Mouse (Mus musculus): Measurements from ENCODE around the gene Utp14b.
A peak's percentile ranks its signal among the peaks of the same experiment; 100 is the strongest.

Gene Utp14b

GRCm38 (mm10) chr1:78657671-78658440, at the start of gene Utp14b, which contains the start of gene Acsl3:
TSS of gene Utp14b (plus strand) at chr1:78658038.
TSS of gene Acsl3 (plus strand) at chr1:78657825.
- peak; percentile 96 for ATAC-seq (ENCODE audit: insufficient number of reproducible peaks, low FRiP score, low TSS enrichment)

GRCm38 (mm10) chr1:78609134-78609907, 48.5 kb upstream of the Utp14b start:
- no peak for ATAC-seq (ENCODE audit: insufficient number of reproducible peaks, low FRiP score, low TSS enrichment)

- ATAC-seq (ENCODE audit: insufficient number of reproducible peaks, low FRiP score, low TSS enrichment), result no peak
Measured at GRCm38 (mm10) chr1:78611039-78611438, 46.8 kb upstream of the Utp14b start.

GRCm38 (mm10) chr1:78612959-78613358, 44.9 kb upstream of the Utp14b start:
- no peak for ATAC-seq (ENCODE audit: insufficient number of reproducible peaks, low FRiP score, low TSS enrichment)

- ATAC-seq (ENCODE audit: insufficient number of reproducible peaks, low FRiP score, low TSS enrichment), result no peak
Measured at GRCm38 (mm10) chr1:78624352-78624751, 33.5 kb upstream of the Utp14b start.

GRCm38 (mm10) chr1:78634486-78634885, 23.4 kb upstream of the Utp14b start:
- ATAC-seq (ENCODE audit: insufficient number of reproducible peaks, low FRiP score, low TSS enrichment), result no peak

GRCm38 (mm10) chr1:78640871-78641270, 17.0 kb upstream of the Utp14b start:
- no peak for ATAC-seq (ENCODE audit: insufficient number of reproducible peaks, low FRiP score, low TSS enrichment)

- no peak for ATAC-seq (ENCODE audit: insufficient number of reproducible peaks, low FRiP score, low TSS enrichment)
Measured at GRCm38 (mm10) chr1:78641791-78642190, 16.0 kb upstream of the Utp14b start.

- no peak for ATAC-seq (ENCODE audit: insufficient number of reproducible peaks, low FRiP score, low TSS enrichment)
Measured at GRCm38 (mm10) chr1:78642197-78642596, 15.6 kb upstream of the Utp14b start.

- no peak for ATAC-seq (ENCODE audit: insufficient number of reproducible peaks, low FRiP score, low TSS enrichment)
Measured at GRCm38 (mm10) chr1:78647317-78647885, 10.4 kb upstream of the Utp14b start.

- no peak for ATAC-seq (ENCODE audit: insufficient number of reproducible peaks, low FRiP score, low TSS enrichment)
Measured at GRCm38 (mm10) chr1:78649269-78650061, 8.4 kb upstream of the Utp14b start.

- no peak for ATAC-seq (ENCODE audit: insufficient number of reproducible peaks, low FRiP score, low TSS enrichment)
Measured at GRCm38 (mm10) chr1:78656472-78656871, 1.4 kb upstream of the Utp14b start.

- ATAC-seq (ENCODE audit: insufficient number of reproducible peaks, low FRiP score, low TSS enrichment), result no peak
Measured at GRCm38 (mm10) chr1:78657021-78657629, 713 bp upstream of the Utp14b start.

GRCm38 (mm10) chr1:78658441-78659269, 817 bp downstream of the Utp14b start:
- ATAC-seq (ENCODE audit: insufficient number of reproducible peaks, low FRiP score, low TSS enrichment), result peak; percentile 6; the same call in 1 of the 2 replicates

GRCm38 (mm10) chr1:78659270-78659823, 1.5 kb downstream of the Utp14b start:
- no peak for ATAC-seq (ENCODE audit: insufficient number of reproducible peaks, low FRiP score, low TSS enrichment)

- no peak for ATAC-seq (ENCODE audit: insufficient number of reproducible peaks, low FRiP score, low TSS enrichment)
Measured at GRCm38 (mm10) chr1:78664326-78664725, 6.5 kb downstream of the Utp14b start.

- ATAC-seq (ENCODE audit: insufficient number of reproducible peaks, low FRiP score, low TSS enrichment), result no peak
Measured at GRCm38 (mm10) chr1:78665954-78666499, 8.2 kb downstream of the Utp14b start.

GRCm38 (mm10) chr1:78666585-78666984, 8.7 kb downstream of the Utp14b start:
- no peak for ATAC-seq (ENCODE audit: insufficient number of reproducible peaks, low FRiP score, low TSS enrichment)
